Mouse (Mus musculus) liver, embryonic 16.5 days (tissue): ENCODE measurements around the gene Pald1. TPM values are rescaled to one million over a fixed set of nuclear protein-coding genes. Genes with fewer than 3 reads are reported as not detected.

ENCODE experiments used
- ATAC-seq: fragments of 200-750 bp; cut with Nextera tagmentation; 2 replicates; pipeline ENCODE4 v1.8.0; 2017; ENCODE audit warnings: low read depth, mild to moderate bottlenecking, moderate number of reproducible peaks, moderate library complexity
- H3K27ac ChIP-seq: fragments of 300-500 bp; sonication (generic); 2 replicates; pipeline ENCODE4 v1.5.1; 2014; ENCODE audit warnings: mild to moderate bottlenecking, low read length
- H3K27me3 ChIP-seq: fragments of 300-500 bp; sonication (generic); 2 replicates; pipeline ENCODE4 v1.6.1; 2014; ENCODE audit warnings: low read depth, low read length, mixed read lengths; ENCODE audit not compliant: control insufficient read depth, insufficient read depth
- H3K36me3 ChIP-seq: fragments of 300-500 bp; sonication (generic); 2 replicates; pipeline ENCODE4 v1.6.1; 2014; ENCODE audit warnings: mild to moderate bottlenecking; ENCODE audit not compliant: control insufficient read depth, insufficient read depth
- H3K4me1 ChIP-seq: fragments of 300-500 bp; sonication (generic); 2 replicates; pipeline ENCODE4 v1.6.1; 2014; ENCODE audit warnings: low read depth, low read length, mixed read lengths; ENCODE audit not compliant: control insufficient read depth
- H3K4me2 ChIP-seq: fragments of 300-500 bp; sonication (generic); 2 replicates; pipeline ENCODE4 v1.6.1; 2014; ENCODE audit warnings: low read depth, low read length, mixed read lengths
- H3K4me3 ChIP-seq: fragments of 300-500 bp; sonication (generic); 2 replicates; pipeline ENCODE4 v1.5.1; 2014; ENCODE audit warnings: low read depth, mild to moderate bottlenecking, low read length
- H3K9ac ChIP-seq: fragments of 300-500 bp; sonication (generic); 2 replicates; pipeline ENCODE4 v1.6.1; 2014; ENCODE audit warnings: low read depth, low read length
- H3K9me3 ChIP-seq: fragments of 300-500 bp; sonication (generic); replicated peaks from 2 replicates; pipeline ENCODE4 v1.6.1; 2016; ENCODE audit warnings: low read length; ENCODE audit not compliant: control insufficient read depth
- WGBS: fragments of 180-500 bp; shearing (Covaris S2); extraction: QIAGEN DNeasy Blood & Tissue Kit; methylation state at CpG from one replicate; pipeline ENCODE4 v1.1.7; 2014; ENCODE audit not compliant: insufficient replicate concordance; 5-methylcytosine and 5-hydroxymethylcytosine counted together
- polyA plus RNA-seq: library from polyadenylated mRNA; unstranded; fragments of >200 nt; fragmentation: Nextera tagmentation; extraction: Ambion mirVana; gene quantifications from 2 replicates; pipeline ENCODE4 v1.2.1, GENCODE M21; 2015

Pald1 gene
- polyA plus RNA-seq, 1 experiment from 2014 or later: 6.5 TPM

GRCm38 (mm10) chr10:61370273-61370979 lies 12.9 kb downstream of the Pald1 start:
- ATAC-seq: peak; percentile 55
- no peaks in the 10 kb centered on the region for H3K9me3 ChIP-seq
- H3K27ac ChIP-seq: no peak overlapping the region
- H3K9ac ChIP-seq: no peak overlapping the region
- H3K27me3 ChIP-seq: no peaks in the 10 kb centered on the region
- H3K4me1 ChIP-seq: peaks cover 7% of the 10 kb centered on the region; the same call in 1 of the 2 replicates
- 52% methylated on average over 18 of the region's 18 CpGs for WGBS
- no peak overlapping the region for H3K4me2 ChIP-seq
- no peak overlapping the region for H3K4me3 ChIP-seq
- H3K36me3 ChIP-seq: no peaks in the 10 kb centered on the region

- H3K27me3 ChIP-seq: no peaks in the 10 kb centered on the region
- H3K36me3 ChIP-seq: no peaks in the 10 kb centered on the region
- H3K27ac ChIP-seq: no peak overlapping the region
- 53% methylated on average over 5 of the region's 5 CpGs for WGBS
- no peak for ATAC-seq
- no peak overlapping the region for H3K9ac ChIP-seq
- peaks cover 2% of the 10 kb centered on the region; the same call in 1 of the 2 replicates for H3K4me1 ChIP-seq
- H3K9me3 ChIP-seq: no peaks in the 10 kb centered on the region
- H3K4me3 ChIP-seq: no peak overlapping the region
- H3K4me2 ChIP-seq: no peak overlapping the region
Measured at GRCm38 (mm10) chr10:61369755-61370154, 13.6 kb downstream of the Pald1 start.

GRCm38 (mm10) chr10:61365902-61366301 lies 17.4 kb downstream of the Pald1 start:
- no peak for ATAC-seq
- H3K4me2 ChIP-seq: no peak overlapping the region
- H3K4me1 ChIP-seq: no peaks in the 10 kb centered on the region; the same call in 1 of the 2 replicates
- H3K36me3 ChIP-seq: no peaks in the 10 kb centered on the region
- H3K27ac ChIP-seq: no peak overlapping the region
- no peaks in the 10 kb centered on the region for H3K9me3 ChIP-seq
- H3K9ac ChIP-seq: no peak overlapping the region
- H3K4me3 ChIP-seq: no peak overlapping the region
- 24% methylated on average over 1 of the region's 1 CpGs for WGBS
- H3K27me3 ChIP-seq: no peaks in the 10 kb centered on the region

- Histone ChIP-seq H3K27ac (no peak overlapping the region), H3K36me3 (no peaks in the 10 kb centered on the region), H3K4me3 (no peak overlapping the region), H3K9me3 (no peaks in the 10 kb centered on the region), H3K4me2 (no peak overlapping the region), H3K9ac (no peak overlapping the region), H3K4me1 (no peaks in the 10 kb centered on the region; the same call in 1 of the 2 replicates), H3K27me3 (no peaks in the 10 kb centered on the region)
- ATAC-seq: no peak
- 71% methylated on average over 6 of the region's 6 CpGs for WGBS
Measured at GRCm38 (mm10) chr10:61364431-61364830, 18.9 kb downstream of the Pald1 start.

- Histone ChIP-seq H3K27me3 (no peaks in the 10 kb centered on the region), H3K4me2 (no peak overlapping the region), H3K4me3 (no peak overlapping the region), H3K9ac (no peak overlapping the region), H3K36me3 (no peaks in the 10 kb centered on the region), H3K9me3 (no peaks in the 10 kb centered on the region), H3K27ac (no peak overlapping the region), H3K4me1 (no peaks in the 10 kb centered on the region)
- 61% methylated on average over 8 of the region's 8 CpGs for whole genome bisulfite sequencing
- ATAC-seq: no peak
Measured at GRCm38 (mm10) chr10:61362992-61363391, 20.3 kb downstream of the Pald1 start.

- Histone ChIP-seq H3K9ac (no peak overlapping the region), H3K27ac (no peak overlapping the region), H3K27me3 (no peaks in the 10 kb centered on the region), H3K4me1 (no peaks in the 10 kb centered on the region), H3K4me3 (no peak overlapping the region), H3K4me2 (no peak overlapping the region), H3K36me3 (no peaks in the 10 kb centered on the region), H3K9me3 (no peaks in the 10 kb centered on the region)
- no peak for ATAC-seq
- WGBS: 72% methylated on average over 9 of the region's 9 CpGs
Measured at GRCm38 (mm10) chr10:61362483-61362882, 20.8 kb downstream of the Pald1 start.

GRCm38 (mm10) chr10:61360667-61361066 lies 22.7 kb downstream of the Pald1 start:
- H3K4me2 ChIP-seq: no peak overlapping the region
- H3K4me1 ChIP-seq: no peaks in the 10 kb centered on the region
- no peak overlapping the region for H3K27ac ChIP-seq
- H3K27me3 ChIP-seq: no peaks in the 10 kb centered on the region
- no peaks in the 10 kb centered on the region for H3K36me3 ChIP-seq
- no peak overlapping the region for H3K4me3 ChIP-seq
- no peaks in the 10 kb centered on the region for H3K9me3 ChIP-seq
- 75% methylated on average over 8 of the region's 8 CpGs for WGBS
- no peak overlapping the region for H3K9ac ChIP-seq
- ATAC-seq: no peak

- no peak for ATAC-seq
- no peaks in the 10 kb centered on the region for H3K27me3 ChIP-seq
- H3K27ac ChIP-seq: no peak overlapping the region
- no peak overlapping the region for H3K9ac ChIP-seq
- WGBS: 81% methylated on average over 8 of the region's 8 CpGs
- H3K4me1 ChIP-seq: no peaks in the 10 kb centered on the region
- no peak overlapping the region for H3K4me2 ChIP-seq
- H3K9me3 ChIP-seq: no peaks in the 10 kb centered on the region
- no peak overlapping the region for H3K4me3 ChIP-seq
- no peaks in the 10 kb centered on the region; the same call in 1 of the 2 replicates for H3K36me3 ChIP-seq
Measured at GRCm38 (mm10) chr10:61359411-61359810, 23.9 kb downstream of the Pald1 start.

- no peak for ATAC-seq
- H3K27ac ChIP-seq: no peak overlapping the region
- H3K4me2 ChIP-seq: no peak overlapping the region
- H3K36me3 ChIP-seq: no peaks in the 10 kb centered on the region; the same call in 1 of the 2 replicates
- no peaks in the 10 kb centered on the region for H3K27me3 ChIP-seq
- H3K4me1 ChIP-seq: no peaks in the 10 kb centered on the region
- 56% methylated on average over 8 of the region's 8 CpGs for WGBS
- no peak overlapping the region for H3K9ac ChIP-seq
- no peak overlapping the region for H3K4me3 ChIP-seq
- no peaks in the 10 kb centered on the region for H3K9me3 ChIP-seq
Measured at GRCm38 (mm10) chr10:61357658-61358057, 25.7 kb downstream of the Pald1 start.
